Mouse (Mus musculus) C2C12 (cell line): ENCODE data around the gene Glipr1l3.
"Not testable (repeated sequence)": the region's sequence is repeated elsewhere in the genome, so short reads cannot be mapped to it uniquely, and the experiment has no call there.

Source experiments
- CEBPB ChIP-seq: IDR thresholded peaks from one replicate; pipeline ENCODE4 v1.6.1; 2011; ENCODE audit warnings: low read depth, mild to moderate bottlenecking, control low read depth, moderate library complexity
- CTCF ChIP-seq: IDR thresholded peaks from one replicate; pipeline ENCODE4 v1.5.1; 2011; ENCODE audit not compliant: control insufficient read depth, insufficient read depth, insufficient read length
- FOSL1 ChIP-seq: IDR thresholded peaks from one replicate; pipeline ENCODE4 v1.8.0; 2011; ENCODE audit warnings: mild to moderate bottlenecking, low read length; ENCODE audit not compliant: poor library complexity, insufficient read depth, severe bottlenecking
- MAX ChIP-seq: IDR thresholded peaks from one replicate; pipeline ENCODE4 v1.6.1; 2011; ENCODE audit warnings: mild to moderate bottlenecking, control low read depth
- MYOD1 ChIP-seq: IDR thresholded peaks from one replicate; pipeline ENCODE4 v1.6.1; 2011; ENCODE audit warnings: low read depth; ENCODE audit not compliant: control insufficient read depth, insufficient read length
- MYOG ChIP-seq: IDR thresholded peaks from one replicate; pipeline ENCODE4 v1.6.1; 2011; ENCODE audit not compliant: control insufficient read depth, insufficient read length; ENCODE audit errors: extremely low read depth
- USF1 ChIP-seq: IDR thresholded peaks from one replicate; pipeline ENCODE4 v1.6.1; 2011; ENCODE audit warnings: low read depth, mild to moderate bottlenecking, control low read depth, moderate library complexity

DNA sequence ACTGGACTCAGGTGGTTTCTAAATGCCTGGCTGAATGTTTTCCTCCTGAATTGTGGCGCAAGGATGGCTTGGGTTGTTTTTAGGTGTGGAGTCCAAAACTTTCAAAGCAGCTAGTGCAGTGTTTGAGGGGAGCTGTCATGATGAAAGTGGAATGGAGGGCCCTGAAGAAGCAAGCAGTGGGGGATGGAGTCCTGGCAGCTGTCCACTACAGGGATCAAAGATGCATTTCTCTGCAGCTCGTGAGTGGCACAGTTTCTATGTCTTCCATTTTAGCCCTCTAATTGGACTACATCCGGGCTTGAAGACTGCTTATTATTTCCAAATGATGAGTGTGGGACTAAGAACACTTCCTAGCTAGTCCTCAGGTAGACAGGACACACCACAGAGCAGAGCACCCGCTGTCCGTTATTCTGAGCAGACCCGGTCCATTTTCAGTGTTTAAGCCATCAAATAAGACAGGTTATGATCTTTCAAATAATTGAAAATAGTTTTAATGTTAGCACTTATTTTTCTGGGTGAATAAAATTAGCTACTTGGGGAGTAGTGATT, 32.4 kb downstream of the Glipr1l3 start:
- not testable (repeated sequence) for TF ChIP-seq CTCF, MYOD1, USF1, MYOG, MAX, FOSL1, CEBPB
